Mouse (Mus musculus) spleen, postnatal 36 days (tissue): ENCODE measurements around the gene Pdss2.
"Not testable (repeated sequence)": the region's sequence is repeated elsewhere in the genome, so short reads cannot be mapped to it uniquely, and the experiment has no call there.

ENCODE experiments used
- DNase-seq, 2 experiments: peaks; one replicate each; pipeline ENCODE4 v3.0.0; 2022; ENCODE audit warnings: low spot score in 2 of 2, mixed read lengths in 1 of 2

The Pdss2 gene

DNA sequence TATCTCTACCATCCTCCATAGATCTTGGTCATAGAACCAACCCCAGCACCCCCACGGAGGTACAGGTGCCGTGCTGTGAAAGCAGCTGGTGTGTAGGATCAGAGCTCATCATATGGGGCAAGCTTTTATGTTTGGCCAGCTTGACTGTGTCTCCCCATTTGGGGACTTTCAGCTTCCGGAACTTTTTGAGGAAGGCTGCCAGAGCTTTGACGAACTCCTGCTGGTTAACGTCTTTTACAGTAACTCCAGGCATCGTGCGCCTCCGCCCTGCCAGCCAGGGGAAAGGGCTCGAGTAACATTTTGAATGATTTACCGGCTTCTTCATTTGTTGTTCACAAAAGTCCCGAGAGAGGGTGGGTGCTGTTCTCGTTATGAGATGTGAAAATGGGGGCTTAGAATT lies 152.4 kb downstream of the Pdss2 start:
- DNase-seq: no peak

DNA sequence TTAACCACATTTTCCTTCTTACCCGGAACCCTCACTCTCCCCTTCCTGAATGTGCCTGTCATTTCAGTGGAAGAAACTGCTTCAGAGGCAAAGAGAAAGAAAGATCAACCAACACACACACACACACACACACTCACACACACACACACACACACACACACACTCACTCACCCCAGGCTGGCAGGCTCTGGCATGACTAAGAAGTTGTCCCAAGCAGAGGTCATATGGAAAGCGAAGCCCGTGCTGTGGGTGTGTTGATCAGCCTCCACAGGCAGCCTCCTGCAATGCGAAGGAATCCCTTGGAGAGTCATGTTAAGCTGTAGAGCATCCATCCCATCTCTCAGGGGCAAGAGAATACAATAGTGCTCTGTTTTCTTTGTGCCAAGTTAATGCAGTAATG lies 154.0 kb downstream of the Pdss2 start:
- DNase-seq: no peak

DNA sequence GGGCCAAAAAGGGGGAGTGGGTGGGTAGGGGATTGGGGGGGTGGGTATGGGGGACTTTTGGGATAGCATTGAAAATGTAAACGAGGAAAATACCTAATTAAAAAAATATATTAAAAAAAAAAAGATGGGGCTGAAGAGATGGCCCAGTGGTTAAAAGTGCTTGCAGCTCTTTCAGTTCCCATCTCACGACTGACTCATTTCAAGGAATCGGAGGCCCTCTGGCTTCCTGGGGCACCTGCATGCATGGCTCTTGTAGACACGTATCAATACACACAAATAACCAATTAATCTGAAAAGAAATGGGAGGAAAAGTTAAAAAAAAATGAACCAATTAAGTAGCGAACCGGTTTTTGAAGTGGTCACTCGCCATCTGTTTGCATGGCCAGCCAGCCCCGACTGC lies 155.5 kb downstream of the Pdss2 start:
- DNase-seq: no peak

- peak; percentile 15 to 35 for DNase-seq
These were observed 157.0 kb downstream of the Pdss2 start for GRCm38 (mm10) chr10:43378279-43378678.

DNA sequence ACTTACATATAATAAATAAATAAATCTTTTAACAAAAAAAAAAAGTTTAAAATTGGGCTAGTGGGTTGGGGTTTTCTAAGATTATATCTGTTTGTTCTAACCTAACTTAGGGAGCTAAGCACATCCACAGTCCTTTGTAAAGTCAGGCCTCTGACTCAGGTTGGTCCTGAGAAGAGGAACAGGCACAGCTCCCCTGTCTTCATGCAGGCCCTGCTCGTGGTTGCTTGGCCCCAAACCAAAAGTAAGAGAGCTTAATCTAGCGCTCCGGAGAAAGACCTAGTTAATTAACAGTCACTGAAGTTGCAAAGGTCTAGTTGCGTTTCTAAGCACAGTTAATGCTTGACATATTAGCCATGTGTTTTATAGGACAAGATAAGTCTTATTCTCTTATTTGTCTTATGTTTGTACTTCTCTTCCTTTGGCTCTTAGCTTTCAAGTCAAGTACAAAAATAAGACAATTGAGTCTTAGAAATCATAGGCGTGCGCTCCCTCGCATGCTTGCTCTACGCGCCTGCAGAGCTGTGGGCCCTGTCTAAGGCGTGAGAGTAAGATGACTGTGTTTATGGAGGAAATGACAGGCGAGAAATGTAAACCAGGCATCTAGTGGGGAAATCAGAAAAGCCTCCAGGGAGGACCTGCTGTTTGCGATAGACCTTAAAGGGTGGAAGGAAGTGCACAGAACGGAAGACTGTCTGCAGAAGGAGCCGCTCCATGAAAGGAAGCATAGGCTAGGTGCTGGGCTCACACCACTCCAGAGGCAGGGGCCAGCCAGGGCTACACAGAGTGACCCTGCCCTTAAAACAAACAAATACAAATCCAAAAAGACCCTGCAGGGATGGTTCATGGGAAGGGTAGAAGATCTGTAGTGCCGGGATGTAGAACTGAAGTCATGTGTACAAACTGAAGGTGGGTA lies 157.7 kb downstream of the Pdss2 start:
- no peak for DNase-seq

- DNase-seq: no peak
These were observed 161.4 kb downstream of the Pdss2 start for GRCm38 (mm10) chr10:43382660-43383059.

GRCm38 (mm10) chr10:43384623-43385022 lies 163.3 kb downstream of the Pdss2 start:
- DNase-seq: no peak

DNA sequence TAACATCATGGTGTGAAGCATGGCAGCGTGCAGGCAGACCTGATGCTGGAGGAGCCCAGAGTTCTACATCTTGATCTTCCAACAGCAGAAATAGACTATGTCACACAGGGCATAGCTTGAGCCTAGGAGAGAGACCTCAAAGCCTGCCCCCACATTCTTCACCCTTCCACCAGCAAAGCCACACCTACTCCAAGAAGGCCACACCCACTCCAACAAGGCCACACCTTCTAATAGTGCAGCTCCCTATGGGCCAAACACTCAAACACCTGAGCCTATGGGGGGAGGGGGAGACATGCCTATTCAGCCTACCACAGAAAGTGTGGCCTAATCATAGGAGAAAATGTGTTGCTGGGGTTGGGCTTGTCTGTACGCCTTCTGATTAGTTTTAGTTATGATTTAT lies 171.6 kb downstream of the Pdss2 start:
- no peak for DNase-seq

- DNase-seq: no peak
These were observed 172.5 kb downstream of the Pdss2 start for GRCm38 (mm10) chr10:43393818-43394217.

DNA sequence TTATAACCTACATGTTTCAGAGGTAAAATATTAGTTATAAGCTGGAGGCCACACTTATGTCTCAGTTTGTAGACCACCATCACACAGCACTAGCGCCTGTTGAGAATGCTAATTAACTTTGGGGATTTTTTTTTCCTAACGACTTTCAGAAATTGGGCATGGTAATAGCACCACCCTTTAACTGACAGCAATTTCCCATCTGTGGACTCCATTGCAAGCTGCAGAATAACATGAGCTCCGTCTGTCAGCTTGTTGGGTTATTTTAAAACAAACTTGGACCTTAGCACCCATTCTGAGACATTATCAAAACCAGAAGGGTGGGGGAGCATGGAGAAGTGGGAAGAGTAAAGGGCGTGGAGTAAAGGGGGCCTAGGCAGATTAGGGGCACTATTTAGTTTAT lies 174.5 kb downstream of the Pdss2 start:
- DNase-seq: no peak

- no peak for DNase-seq
These were observed 178.5 kb downstream of the Pdss2 start for GRCm38 (mm10) chr10:43399596-43400316.

DNA sequence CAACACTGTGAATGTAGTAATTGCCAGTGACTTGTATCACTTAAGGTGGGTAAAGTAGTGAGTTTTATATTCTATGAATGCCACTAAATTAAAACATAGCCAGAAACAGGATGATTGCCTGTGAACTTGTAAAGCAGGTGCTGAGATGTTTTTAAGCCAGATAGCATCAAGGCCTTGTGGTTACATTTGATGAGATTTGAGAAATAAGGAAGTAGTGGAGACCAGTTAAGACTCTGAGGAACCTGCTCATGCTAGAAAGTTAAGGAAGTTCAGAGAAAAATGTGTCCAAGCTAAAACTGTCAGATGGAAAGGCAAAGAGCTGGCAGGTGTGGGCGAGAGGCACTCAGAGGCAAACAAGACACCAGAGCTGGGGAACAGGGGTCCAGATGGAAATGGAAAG lies 184.8 kb downstream of the Pdss2 start:
- DNase-seq: no peak

GRCm38 (mm10) chr10:43406885-43407284 lies 185.6 kb downstream of the Pdss2 start:
- DNase-seq: no peak

GRCm38 (mm10) chr10:43409506-43410230 lies 188.4 kb downstream of the Pdss2 start:
- DNase-seq: no peak

DNA sequence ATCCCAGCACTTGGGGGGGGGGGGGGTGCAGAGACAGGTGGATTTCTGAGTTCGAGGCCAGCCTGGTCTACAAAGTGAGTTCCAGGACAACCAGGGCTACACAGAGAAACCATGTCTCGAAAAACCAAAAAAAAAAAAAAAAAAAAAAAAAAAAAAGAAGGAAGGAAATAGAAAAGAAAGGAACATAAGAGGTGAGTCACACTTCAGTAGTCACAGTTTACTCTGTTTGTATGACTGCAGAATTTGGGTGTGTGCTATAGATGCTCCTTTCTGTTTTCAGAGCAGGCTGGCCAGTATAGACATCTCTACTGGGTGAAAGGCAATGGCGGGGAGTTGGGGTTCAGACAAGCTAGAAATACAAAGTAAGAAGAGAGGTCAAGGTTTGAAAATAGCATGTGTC lies 189.9 kb downstream of the Pdss2 start:
- DNase-seq: not testable (repeated sequence)

DNA sequence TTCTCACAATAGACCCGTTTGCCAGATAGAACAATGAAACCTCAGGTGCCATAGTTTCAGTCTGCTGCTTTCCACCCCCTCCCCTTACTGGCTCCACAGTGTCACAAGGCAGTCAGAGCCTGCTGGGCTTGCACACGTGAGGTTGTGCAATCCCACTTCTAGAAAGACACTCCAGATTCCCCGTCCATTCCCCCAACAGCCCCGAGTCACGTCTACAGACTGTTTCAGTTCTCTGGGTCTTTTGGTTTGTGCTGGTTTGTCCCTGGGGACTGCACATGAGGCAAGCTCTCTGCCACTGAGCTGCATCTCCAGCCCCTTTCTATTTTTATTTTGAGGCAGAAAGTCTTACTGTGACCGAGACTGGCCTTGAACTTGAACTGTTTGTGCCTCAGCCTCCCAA lies 196.1 kb downstream of the Pdss2 start:
- DNase-seq: peak; percentile 43 to 50

DNA sequence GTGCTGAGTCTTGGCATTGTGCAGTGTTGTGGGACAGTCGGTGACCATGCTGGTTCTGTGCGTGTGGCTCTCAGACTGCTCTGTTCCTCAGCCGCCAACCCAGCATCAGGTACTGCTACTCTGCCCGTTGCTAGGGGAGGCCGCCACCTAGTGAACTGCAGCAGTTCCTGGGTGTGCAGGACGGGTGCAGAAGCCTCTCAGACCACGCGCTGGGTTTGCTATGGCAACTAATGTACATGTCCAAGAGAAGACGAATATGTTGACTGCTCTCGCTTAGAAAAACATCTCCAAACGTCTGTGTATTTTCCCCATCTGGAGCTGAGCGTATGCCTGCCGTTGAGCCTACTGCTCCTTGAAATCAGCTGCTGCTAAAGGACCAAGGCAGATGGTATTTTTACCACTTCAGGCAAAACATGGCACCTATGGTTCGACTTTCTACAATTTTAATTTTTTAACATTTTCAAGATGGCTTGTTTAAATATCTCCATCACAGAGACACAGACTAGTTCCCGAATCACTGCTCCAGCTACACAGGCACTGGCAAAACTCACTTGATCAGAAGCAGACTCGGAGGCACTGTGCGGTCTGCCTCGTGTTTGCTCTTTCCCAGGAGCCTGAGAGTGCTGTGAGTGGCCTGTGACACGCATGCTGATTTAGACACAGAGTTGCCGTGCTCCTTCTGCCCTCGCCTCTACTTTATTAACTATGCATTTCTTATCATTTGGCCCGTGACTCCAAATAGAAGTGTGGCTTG lies 199.6 kb downstream of the Pdss2 start:
- no peak for DNase-seq

- DNase-seq: peak in 1 of 2 experiments; percentile 2
These were observed 200.9 kb downstream of the Pdss2 start for GRCm38 (mm10) chr10:43422061-43422770.

- DNase-seq: peak in 1 of 2 experiments; percentile 14
These were observed 203.3 kb downstream of the Pdss2 start for GRCm38 (mm10) chr10:43424545-43424944.

- DNase-seq: no peak
These were observed 209.3 kb downstream of the Pdss2 start for GRCm38 (mm10) chr10:43430606-43431005.

DNA sequence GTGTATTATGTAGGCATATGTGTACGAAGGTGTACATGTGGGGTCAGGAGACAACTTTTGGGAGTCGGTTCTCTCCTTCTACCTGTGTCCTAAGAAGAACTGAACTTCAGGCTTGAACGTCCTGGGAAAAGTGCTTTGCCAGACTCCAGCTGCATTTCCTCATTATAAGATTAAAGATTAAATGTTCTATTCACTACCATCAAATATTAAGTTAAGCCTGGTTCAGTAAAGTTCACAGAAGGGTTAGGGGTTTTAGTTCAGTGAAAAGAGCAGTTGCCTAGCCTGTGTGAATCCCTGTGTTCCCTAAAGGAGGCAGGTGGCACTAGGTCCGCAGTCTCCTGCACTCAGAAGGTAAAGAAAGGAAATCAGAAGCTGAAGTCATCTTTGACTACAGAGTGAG lies 213.0 kb downstream of the Pdss2 start:
- DNase-seq: no peak
